Mouse (Mus musculus) gastrocnemius, postnatal 25 days (tissue): ENCODE measurements around the gene Fgf15. TPM values are rescaled to one million over a fixed set of nuclear protein-coding genes. Genes with fewer than 3 reads are reported as not detected.
"Not testable (repeated sequence)": the region's sequence is repeated elsewhere in the genome, so short reads cannot be mapped to it uniquely, and the experiment has no call there.

ENCODE experiments used
- DNase-seq: peaks from one replicate; pipeline ENCODE4 v3.0.0; 2022
- total RNA-seq, 2 experiments: library from RNA; stranded (reverse); gene quantifications; 1 replicate in 1 of 2; 2 replicates in 1 of 2; pipeline ENCODE4 v1.2.3; 2021

Fgf15 gene
- total RNA-seq, 2 experiments from 2014 or later: not detected

- no peak for DNase-seq
Measured at GRCm38 (mm10) chr7:144891863-144892262, 4.5 kb upstream of the Fgf15 start.

DNA sequence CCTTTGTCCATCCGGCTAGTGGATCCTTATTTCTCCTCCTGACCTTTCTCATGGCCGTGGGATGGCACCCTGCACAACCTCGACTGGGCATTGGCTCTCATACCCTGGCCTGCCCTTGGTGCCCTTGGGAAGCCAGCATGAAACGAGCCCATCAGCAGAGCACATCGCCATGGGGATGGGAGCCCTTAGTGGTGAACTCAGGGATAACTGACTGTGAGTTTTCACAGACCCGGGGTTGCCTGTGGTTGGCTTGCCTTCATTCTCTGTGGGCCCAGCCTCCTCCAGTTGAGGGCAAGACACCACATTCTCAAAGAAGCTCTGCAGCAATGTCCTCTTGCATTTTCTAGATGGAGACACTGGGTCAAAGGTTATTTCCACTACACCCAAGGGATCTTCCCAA lies 4.0 kb upstream of the Fgf15 start:
- no peak for DNase-seq

DNA sequence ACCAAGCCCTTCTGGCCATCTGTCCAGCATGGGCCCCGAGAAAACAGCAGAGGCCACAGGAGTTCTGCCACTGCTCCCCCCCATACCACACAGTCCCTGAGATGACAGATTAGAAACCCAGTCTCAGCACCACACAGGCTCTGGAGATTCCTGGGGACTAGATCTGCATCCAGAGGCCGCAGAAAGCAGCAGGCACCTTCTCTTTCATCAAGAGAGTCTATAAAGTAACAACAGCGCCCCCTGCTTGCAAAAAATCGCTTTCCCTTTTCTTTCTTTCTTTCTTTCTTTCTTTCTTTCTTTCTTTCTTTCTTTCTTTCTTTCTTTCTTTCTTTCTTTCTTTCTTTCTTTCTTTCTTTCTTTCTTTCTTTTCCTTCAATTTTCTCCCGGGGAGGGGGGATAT lies 2.1 kb upstream of the Fgf15 start:
- DNase-seq: no peak

GRCm38 (mm10) chr7:144894706-144895105 lies 1.6 kb upstream of the Fgf15 start:
- DNase-seq: no peak

DNA sequence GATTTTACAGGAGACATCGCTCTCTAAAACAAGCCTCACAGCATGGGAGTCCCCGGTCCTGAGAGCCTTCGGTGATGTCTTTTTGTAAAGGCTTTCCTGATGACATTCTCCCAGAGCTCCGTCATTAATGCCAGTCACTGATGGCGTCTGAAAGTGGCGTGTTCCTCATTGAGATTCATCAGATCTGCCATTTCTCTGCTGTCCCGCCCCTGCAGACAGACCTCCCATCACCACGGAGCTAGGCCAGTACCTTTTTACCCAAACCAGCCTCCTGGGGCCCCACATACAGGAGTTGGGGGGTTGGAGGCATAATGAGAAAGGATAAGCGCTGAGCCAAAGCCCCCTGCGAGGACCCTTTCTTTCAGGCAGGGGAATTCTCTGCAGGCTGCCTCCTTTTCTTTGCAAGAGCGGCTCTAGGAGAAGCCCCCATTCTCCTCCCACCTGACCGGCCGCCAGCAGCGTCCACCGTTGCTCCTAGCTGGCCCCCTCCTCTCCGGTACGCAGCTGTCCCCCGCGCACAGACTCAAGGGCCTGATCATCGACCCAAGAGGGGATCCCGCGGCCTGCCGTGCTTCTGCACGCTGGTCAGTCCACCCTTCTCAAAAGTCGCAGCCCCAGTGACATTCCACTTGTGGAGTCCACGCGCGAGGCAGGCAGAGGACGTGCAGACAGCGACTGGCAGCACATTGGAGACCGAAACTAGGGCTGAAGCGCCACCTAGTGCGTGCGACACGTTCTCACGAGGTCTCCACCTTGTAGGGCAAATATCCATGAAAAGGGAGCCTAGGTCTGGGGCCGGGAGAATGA lies 823 bp upstream of the Fgf15 start:
- DNase-seq: peak; percentile 40

GRCm38 (mm10) chr7:144898506-144898905 lies 2.2 kb downstream of the Fgf15 start:
- DNase-seq: no peak

DNA sequence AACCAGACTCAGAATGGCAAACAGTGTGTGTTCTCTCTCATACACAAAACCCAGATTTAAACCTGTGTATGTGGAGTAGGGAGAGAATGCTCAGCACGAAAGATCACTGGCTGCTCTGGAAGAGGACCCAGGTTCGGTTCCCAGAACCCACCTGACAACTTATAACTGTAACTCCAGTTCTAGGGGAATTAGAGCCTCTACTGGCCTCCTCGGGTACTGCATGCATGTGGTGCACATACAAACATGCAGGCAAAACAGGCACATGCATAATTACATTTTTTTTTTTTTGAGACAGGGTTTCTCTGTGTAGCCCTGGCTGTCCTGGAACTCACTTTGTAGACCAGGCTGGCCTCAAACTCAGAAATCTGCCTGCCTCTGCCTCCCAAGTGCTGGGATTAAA lies 9.2 kb downstream of the Fgf15 start:
- not testable (repeated sequence) for DNase-seq

- no peak for DNase-seq
Measured at GRCm38 (mm10) chr7:144906708-144907397, 10.5 kb downstream of the Fgf15 start.

- DNase-seq: no peak
Measured at GRCm38 (mm10) chr7:144907793-144908192, 11.5 kb downstream of the Fgf15 start.

DNA sequence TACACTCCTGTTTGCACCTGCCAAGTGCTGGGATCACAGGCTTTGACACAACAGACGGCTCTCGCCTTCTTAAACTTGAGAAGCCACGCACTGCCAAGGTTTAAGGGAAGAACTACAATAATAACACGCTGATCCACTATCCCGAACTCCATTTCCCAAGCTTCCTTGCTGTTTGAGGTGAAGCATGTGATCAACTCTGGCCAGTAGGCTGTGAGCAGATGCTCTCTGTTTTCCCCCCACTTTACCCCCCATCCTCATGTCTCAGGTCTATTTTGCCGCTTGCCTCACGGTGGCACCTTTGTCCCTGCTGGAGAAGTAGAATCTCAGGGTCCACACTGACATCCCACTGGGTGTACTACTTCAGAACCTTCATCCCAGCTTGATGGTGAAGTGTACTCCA lies 12.4 kb downstream of the Fgf15 start:
- DNase-seq: no peak

GRCm38 (mm10) chr7:144911121-144911520 lies 14.8 kb downstream of the Fgf15 start:
- no peak for DNase-seq

GRCm38 (mm10) chr7:144912897-144913296 lies 16.6 kb downstream of the Fgf15 start:
- DNase-seq: no peak

GRCm38 (mm10) chr7:144914296-144914947 lies 18.1 kb downstream of the Fgf15 start:
- DNase-seq: no peak

DNA sequence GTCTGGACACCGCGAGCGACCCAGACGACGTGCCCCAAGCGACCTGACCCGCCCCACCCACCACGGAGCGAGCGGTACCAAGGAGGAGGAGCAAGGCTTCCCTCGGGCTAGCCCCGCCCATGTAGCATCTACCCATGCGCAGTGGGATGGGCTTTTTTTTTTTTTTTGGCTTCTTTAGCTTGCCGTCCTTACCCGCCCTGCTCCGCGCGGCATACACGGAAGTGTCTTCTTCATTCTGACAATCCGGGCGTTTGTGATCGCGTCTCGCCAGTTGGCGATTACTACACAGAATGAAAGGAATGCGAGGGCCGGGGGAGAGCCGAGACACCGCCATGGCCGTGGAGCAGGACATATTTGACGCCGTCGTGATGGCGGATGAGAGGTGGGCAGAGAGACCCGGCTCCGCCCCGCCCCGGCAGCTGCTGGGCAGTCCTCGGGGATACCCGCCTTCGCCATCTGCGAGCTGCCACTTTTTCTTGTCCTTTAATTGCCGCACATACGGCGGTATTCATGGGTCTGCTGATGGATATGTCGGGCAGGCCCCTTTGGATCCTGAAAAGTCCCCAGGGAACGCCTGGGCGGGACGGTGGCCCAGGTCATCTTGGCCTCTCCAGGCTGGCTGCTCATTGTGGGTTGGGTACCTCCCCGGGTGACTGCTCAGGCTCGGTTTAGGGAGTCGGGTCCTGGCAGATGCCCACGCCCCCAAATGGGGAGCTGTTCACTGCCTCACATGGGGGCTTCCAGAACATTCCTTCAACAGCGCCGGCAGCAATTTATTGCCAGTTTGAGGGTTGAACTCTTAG lies 18.8 kb downstream of the Fgf15 start, which contains the start of gene LTO1:
Gene LTO1 (plus strand): TSS at position 153 of the 803 bp plus-strand sequence.
- peak; percentile 91 for DNase-seq

DNA sequence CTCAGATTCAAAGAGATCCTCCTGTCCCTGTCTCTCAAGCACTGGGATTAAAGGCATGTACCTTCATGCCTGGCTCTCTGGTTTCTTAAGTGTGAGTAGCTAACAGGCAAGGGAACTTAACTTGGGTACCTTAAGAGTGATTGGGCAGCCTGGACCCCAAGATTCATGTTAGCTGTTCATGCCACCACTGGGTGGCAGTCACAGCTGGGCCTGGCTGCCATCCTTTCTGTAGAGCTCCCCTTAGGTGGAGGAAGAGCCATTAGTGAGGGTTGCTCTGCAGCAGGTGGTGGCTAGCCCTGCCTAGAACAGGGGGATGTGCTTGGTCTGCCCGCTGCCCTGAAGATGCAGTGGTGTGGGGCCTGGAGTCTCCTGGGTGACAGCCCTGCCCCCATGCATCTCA lies 22.5 kb downstream of the Fgf15 start:
- DNase-seq: no peak

DNA sequence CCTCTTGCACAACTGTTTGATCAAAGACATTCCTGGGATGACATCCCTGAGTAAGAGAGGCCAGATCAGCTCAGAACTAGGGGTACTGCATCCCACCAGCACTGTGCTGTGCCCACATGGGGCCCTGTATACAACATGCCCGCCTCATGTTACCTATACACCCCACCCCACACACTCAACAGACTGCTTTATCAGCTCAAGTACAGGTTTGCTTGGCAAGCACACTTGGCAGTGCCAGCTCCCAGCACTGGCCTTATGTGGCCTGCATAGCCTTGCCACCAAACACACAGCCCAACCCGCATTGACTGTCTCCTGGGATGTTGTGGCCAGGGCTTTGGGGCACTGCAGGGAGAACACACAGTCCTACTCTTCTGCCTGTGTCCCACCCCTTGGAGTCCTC lies 31.3 kb downstream of the Fgf15 start:
- DNase-seq: peak; percentile 61

GRCm38 (mm10) chr7:144928009-144928888 lies 31.9 kb downstream of the Fgf15 start:
- no peak for DNase-seq

DNA sequence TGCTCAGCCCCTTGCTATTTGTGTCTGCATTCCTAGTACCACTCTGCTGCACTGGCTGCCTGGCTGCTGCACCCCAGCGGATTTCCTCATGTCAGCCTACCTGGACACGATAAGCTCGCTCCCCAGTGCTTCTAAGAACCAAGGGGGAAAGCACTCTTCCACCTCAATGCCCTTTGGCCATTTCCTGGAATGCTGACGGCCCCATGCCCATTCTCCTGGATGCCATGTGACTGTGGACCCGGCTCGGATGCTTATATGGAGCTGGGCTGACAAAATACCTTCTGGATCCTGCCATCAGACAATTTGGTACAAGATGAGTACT lies 32.5 kb downstream of the Fgf15 start:
- DNase-seq: no peak

GRCm38 (mm10) chr7:144929506-144929905 lies 33.2 kb downstream of the Fgf15 start:
- DNase-seq: no peak

DNA sequence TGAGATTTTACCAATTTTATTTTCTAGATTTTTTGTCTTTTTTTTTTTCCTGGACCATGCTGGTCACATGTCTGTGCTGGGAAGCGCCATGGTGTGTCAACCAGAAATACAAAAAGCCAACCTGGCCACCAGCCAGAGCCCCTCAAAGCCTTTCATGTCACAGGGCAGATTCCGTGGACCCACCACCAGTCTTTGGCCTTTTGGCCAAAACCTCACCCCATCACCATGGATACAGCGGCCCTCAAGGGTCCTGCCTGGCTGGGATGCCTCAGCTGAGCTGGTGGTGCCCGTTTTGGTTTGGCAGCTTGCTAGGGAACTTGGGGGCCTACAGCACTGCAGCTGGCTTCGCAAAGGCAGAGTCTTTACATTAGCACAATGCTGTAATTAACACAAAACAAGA lies 33.6 kb downstream of the Fgf15 start:
- DNase-seq: no peak

DNA sequence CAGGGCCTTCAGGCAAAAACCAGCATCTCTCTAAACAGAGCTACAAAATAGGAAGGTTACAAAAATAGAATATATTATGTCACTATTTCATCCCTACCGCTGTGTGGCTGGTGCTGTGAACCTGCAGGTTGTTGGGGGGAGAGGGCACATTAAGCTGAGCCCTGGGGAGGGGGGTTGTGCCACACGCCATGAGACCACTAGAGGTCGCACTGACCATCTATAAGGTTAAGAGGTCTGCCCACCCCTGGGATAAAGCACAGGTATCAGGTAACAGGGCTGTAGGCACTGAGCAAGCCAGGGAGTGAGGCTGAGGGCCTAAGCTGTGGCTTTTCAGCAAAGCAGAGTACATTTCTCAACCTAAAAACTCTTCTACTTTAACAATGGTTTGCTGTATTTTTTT lies 35.4 kb downstream of the Fgf15 start:
- no peak for DNase-seq
